Mouse (Mus musculus) hematopoietic stem cell, adult 5-6 weeks (primary cell): ENCODE data around the gene Epha3. TPM values are rescaled to one million over a fixed set of nuclear protein-coding genes. Genes with fewer than 3 reads are reported as not detected.

Source experiments
- ATAC-seq, 2 experiments: fragments of 125-278 bp in 1 of 2; replicated peaks in 1 of 2; 2 replicates each; pipeline ENCODE4 v1.8.0; 2016 to 2017; ENCODE audit warnings: inconsistent platforms in 2 of 2, mild to moderate bottlenecking in 2 of 2, moderate number of reproducible peaks in 2 of 2, low read depth in 1 of 2, moderate TSS enrichment in 1 of 2; ENCODE audit not compliant: low FRiP score in 2 of 2, poor library complexity in 2 of 2, severe bottlenecking in 2 of 2, insufficient read depth in 1 of 2, low TSS enrichment in 1 of 2
- total RNA-seq: library from RNA; stranded (forward); fragments of 172-1452, 232-1000 nt; gene quantifications from 2 replicates; pipeline ENCODE4 v1.2.3, GENCODE M21; 2017

Epha3 gene
- total RNA-seq, 1 experiment from 2014 or later = not detected

DNA sequence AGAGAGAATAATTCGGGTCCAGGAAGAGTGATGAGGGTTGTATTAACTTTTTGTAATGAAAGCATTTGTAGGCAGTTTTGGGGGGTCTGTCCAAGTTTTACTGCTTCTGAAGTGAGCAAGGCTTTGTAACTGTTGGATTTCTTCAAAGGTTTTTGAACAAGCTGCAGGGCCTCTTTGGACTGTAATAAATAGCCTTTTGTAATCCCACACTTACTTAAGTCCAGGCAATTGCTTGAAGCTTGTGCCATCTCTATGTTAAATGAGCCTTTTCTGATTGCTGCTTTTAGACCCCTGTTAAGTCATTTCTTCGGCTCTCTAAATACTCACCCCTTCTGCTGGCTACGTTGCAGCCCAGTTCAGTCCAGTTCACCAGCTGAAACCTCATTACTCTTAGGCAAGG lies 248.6 kb downstream of the Epha3 start:
- no peak for ATAC-seq

DNA sequence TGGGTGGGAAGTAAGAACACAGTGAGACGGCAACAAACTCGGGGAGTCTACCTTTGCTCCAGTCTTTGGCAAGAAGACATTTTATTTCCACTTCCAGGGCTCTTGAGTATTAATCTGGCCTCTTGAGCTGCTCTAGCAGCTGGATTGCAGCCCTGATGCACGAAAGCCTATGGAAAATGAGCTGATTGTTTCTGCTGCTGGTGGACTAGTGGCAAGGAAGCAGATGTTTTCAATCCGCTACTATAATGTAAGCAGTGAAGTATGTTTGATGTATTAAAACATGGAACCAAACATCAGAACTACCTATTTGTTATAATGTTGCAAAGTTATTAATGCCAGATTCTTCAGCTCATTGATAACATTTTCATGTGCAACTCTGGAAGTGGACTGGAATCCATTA lies 251.0 kb downstream of the Epha3 start:
- ATAC-seq = no peak

DNA sequence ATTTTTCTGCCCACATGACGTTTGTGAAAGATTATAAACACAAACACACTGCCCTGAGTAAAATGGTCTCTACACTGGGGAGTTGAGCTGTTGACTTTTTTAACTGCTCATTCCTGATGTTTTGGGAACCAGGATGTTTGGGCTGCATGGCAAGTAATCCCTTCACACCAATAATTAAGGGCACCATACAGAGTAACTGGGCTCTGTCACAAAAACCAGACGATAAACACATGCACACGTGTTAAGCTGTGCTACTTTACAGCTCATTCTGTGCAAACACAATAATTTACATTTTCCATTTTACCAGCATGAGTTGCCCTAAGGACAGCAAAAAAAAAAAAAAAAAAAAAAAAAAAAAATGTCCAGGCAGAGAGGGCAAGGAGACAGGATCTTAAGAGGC lies 263.7 kb downstream of the Epha3 start:
- no peak for ATAC-seq

DNA sequence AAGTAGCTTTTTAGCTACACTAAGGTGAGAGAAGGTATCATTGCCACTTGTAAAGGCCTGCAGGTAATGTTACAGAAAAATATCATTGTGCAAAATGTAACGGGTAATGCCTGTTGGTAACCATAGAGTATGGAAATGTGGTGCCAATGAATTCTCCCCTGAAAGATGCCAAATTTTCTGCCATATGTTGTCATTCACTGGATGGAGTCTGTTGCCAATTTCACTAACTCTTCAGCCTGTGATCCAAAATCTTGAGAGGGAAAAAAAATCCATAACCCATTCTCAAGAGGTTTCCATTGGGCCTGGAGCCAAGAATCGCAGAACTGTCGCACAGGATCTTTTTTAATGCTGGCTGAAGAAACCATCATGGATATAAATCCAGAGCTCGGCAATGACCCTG lies 269.3 kb downstream of the Epha3 start:
- ATAC-seq = no peak

DNA sequence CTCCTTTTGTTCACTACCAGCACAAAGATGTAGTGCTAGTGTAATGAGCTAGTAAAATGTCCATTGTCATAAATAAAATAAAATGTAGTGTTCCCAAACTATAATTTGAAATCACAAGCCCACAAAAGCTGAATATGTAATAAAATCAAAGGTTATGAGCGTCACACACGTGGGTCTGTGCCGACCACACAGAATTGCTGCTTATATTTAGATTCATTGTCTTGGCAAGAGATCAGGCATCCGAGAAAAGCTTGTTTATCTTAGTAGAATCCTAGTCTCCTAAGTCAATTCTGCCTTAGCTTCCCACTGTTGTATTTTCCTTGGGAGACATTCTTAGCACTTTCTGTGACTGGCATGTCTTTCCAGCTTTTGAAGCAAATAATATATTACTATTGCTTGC lies 294.2 kb downstream of the Epha3 start:
- no peak for ATAC-seq

DNA sequence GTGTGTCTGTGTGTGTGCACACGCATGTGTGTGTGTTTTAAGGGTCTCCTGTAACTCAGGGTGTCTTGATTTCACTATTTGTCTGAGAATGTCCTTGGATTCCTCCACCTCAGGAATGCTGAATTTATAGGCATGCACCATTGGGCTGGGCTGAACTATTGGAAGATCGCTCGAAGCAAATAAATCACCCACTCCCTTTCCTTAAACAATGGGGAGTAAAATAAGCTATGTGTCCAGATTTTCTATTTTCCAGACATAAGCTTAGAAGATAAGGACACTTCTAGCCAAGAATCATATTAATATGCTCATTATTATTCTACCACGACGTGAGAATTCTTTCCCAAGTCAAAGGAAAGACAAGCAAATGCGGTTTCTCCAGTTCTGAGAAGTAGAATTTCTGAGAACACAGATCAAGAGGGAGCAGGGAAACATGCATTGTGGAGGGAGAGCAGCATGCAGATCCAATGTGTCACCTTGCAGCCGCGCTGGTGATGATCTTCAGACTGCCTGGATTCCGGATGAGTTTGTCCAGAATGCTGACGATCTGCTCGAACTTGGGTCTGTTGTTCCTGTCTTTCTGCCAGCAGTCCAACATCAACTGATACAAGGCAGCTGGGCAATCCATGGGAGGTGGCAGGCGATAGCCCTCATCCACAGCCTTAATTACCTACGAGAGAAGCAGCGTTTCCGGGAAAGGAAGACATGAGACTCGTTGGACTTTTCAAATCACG lies 297.7 kb downstream of the Epha3 start:
- no peak for ATAC-seq

DNA sequence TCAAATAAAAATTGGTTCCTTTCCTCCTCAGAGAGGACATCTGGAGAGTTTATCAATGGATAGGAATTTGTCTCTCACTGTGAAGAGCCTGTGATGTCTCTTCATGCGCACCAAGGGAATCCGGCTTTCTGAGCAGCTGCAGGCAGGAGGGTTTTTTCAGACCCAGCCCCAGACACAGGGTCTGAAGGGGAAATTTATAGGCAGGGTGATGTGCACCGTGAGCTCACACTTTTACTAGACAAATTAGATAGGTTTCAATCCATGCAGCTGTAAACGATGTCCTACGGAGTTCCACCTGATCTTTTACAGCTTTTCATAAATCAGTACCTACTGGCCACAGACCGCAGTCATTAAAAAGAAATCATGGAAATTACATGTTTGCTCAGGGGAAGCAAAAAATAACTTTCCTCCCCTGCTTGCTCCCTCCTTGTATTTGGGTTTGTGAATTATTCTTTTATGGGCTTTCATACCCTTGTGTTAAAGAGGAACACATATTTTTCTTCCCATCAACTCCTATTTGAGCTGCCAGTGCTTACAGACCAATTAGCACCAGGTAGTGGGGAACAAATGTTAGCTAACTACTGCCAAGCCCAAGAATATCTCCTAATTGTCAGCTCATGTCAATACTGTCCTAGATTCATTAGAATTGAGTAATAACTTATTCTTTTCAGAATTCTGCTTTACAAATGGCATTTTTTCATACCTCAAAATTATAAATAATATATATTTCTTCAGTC lies 307.4 kb downstream of the Epha3 start:
- ATAC-seq = no peak

DNA sequence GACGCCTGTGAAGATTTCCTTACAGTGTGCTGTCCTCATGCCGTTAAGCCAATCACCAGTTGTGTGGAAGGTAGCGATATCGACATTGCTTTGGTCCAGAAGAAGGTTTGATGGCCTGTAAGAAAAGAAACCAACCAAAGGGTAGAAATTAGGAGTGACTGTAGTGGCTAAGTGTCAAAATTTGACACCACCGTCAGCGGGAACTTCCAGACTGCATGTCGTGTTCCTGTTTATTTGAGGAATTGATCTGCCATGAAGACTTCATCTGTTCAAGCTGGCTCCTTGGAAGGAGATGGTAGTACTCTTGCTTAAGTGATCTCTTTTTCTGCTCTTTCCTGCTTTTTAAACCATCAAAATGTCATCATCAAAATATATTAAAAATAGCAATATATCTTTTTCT lies 311.4 kb downstream of the Epha3 start:
- no peak for ATAC-seq

DNA sequence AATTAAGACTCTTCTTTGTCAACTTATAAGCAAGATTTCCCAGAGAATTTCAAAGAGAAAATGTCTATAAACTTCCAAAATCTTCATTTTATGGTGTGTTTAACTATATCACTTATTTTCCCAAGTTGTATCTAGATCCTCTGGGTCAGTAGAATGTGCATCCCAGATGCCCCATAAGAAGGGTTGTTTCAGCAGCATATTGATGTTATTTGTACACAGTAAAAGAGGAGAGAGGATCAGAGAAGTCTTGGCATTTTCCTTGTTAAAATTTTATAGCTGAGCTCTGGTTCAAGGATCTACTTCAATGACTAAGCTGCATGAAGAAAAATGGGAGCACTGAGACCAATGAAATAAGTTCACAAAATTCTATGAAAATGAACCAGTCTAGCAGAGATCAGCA lies 324.5 kb downstream of the Epha3 start:
- no peak for ATAC-seq

DNA sequence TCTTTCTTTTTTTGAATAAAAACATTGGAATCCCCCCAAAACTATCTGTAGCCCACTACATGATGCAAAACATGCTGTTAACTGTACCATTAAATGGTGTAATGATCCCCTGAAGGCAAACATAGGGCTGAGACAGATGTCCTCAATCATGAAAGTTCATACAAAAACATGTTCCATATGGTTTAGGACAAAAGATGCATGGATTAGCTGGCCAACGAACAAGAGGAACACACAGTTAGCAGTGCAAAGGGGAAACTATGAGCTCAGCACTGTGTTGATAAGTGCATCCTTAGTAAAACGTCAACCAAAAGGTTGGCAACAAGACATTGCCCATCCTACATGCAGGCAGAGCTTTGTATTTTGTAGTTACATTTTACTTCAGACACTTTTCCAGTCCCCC lies 335.2 kb downstream of the Epha3 start:
- no peak for ATAC-seq

DNA sequence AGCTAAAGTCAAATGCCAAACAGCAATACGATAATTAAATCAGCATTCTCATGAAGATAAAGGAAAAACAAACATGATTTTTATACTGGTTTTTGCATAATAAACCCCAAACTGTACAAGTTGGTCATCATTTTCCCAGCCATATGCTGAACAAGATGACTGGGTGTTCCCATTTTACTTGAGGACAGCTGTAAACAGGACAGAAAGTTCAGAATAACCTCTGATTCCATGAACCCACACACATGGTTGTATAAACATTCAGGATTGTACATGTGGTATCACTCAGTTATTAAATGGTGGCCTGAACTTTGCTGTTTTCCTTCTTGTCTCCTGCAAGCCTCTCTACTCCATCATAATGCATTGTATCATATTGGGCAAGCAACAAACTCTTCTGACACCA lies 346.3 kb downstream of the Epha3 start:
- no peak for ATAC-seq

DNA sequence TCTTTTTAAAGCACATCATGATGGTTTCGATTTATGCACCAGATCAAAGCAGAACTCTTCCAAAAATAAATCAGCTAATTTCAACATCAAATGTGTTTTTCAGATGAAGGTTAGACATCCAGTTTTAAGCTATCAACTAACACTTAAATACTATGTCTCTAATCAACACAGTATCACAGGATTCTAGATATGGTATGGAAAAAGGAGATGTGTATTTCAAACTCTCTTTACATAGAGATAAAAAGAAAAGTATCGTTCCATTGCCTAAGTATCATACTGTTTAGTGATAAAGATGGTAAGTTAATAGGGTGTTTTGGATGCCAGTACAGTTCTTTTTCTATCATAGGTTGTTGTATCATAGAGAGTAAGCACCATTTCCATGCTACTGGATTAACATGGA lies 353.9 kb downstream of the Epha3 start:
- ATAC-seq = no peak

DNA sequence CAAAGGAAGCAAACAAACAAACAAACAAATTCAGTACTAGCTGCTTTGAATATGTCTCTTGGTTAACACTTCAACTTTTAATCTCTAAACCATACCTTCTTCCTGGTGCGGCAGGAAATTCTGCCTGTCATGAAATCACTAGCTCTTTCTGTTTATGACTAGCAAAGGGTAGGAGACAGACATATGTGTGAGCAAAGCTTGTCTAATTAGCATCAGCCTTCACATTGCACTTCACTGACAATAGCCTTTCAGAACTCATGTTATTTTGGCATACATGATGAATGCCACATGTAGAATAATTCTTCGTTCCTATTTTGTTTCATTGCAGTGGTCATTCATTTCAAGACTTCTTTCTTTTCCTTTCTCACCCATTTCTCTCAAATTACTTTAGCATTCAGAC lies 357.5 kb downstream of the Epha3 start:
- no peak for ATAC-seq

DNA sequence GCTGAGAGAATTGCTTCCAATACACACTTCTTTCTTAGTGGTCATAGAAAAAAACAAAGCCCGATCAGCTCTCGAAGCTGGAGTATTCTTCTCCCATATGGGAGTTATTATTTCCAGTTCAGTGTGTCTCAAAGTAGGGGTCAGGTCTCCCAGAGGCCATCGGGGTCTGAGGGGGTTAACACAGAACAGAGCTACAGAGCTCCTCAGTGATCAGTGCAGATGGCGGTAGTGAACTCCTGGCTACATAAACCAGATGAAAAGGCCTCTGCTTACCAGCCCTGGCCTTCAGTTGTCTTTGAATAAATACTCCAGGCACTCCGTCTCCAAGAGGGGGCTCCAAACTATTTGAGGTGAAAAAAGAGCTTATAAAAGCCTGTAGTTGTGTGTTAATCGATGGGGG lies 362.5 kb downstream of the Epha3 start:
- no peak for ATAC-seq

DNA sequence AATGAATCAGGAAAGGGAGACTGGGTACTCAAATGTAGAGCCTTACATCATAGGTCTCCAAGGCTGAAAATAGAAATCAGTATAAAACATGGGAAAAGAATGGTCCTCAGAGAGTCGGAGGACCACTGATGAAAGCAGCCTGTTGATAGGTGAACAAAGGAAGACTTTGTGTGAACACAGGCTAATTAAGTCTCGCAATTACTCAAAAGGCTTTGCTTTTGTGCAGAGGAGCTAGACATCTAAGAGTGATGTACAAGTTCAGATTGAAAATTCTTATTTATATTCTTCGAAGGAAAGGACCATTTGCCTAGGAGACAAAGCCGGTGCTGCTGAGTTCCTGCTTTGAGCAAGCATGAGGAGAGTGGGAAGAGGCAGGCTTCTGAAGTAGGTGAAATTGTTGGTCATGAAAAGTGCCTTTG lies 363.0 kb downstream of the Epha3 start:
- ATAC-seq = no peak
